Mouse (Mus musculus) myocyte (in vitro differentiated cells): ENCODE measurements at regions not wholly inside any gene's neighbourhood (a gene's known extent, or its start where the extent isn't known, plus 50 kb on each side); places are given as distances from the start of the nearest gene placed in this dataset.

Experiments
- H3K27me3 ChIP-seq: one replicate; pipeline ENCODE4 v1.6.1; 2011; ENCODE audit not compliant: control insufficient read depth, insufficient read depth, insufficient read length
- H3K36me3 ChIP-seq: one replicate; pipeline ENCODE4 v1.6.1; 2011; ENCODE audit not compliant: control insufficient read depth, insufficient read depth
- H3K4me2 ChIP-seq: one replicate; pipeline ENCODE4 v1.6.1; 2011; ENCODE audit warnings: low read depth, control low read depth
- H3K4me3 ChIP-seq: one replicate; pipeline ENCODE4 v1.5.1; 2011; ENCODE audit warnings: mild to moderate bottlenecking, control low read depth, moderate library complexity
- H3K79me2 ChIP-seq: one replicate; pipeline ENCODE4 v1.6.1; 2011; ENCODE audit not compliant: control insufficient read depth, insufficient read depth
- H3ac ChIP-seq: one replicate; pipeline ENCODE4 v1.6.1; 2011; ENCODE audit not compliant: control insufficient read depth, insufficient read length
- CEBPB ChIP-seq: IDR thresholded peaks from 2 replicates; pipeline ENCODE4 v1.6.1; 2011; ENCODE audit warnings: mild to moderate bottlenecking, moderate library complexity; ENCODE audit not compliant: poor library complexity, insufficient read depth, severe bottlenecking
- E2F4 ChIP-seq: IDR thresholded peaks from one replicate; pipeline ENCODE4 v1.6.1; 2011; ENCODE audit warnings: mild to moderate bottlenecking, control low read depth, moderate library complexity; ENCODE audit not compliant: insufficient read depth
- MAX ChIP-seq: IDR thresholded peaks from one replicate; pipeline ENCODE4 v1.6.1; 2011; ENCODE audit warnings: low read depth, mild to moderate bottlenecking, control low read depth
- MYOD1 ChIP-seq, 3 experiments: IDR thresholded peaks; one replicate each; pipeline ENCODE4 v1.6.1; 2011; ENCODE audit warnings: control low read depth in 2 of 3, low read depth in 2 of 3, mild to moderate bottlenecking in 2 of 3, moderate library complexity in 1 of 3; ENCODE audit not compliant: insufficient read length in 2 of 3, control insufficient read depth in 1 of 3
- MYOG ChIP-seq, 3 experiments: IDR thresholded peaks; one replicate each; pipeline ENCODE4 v1.6.1; 2011; ENCODE audit warnings: control low read depth in 2 of 3, low read depth in 2 of 3, mild to moderate bottlenecking in 2 of 3; ENCODE audit not compliant: insufficient read length in 2 of 3, control insufficient read depth in 1 of 3, insufficient read depth in 1 of 3
- POLR2A ChIP-seq: IDR thresholded peaks from one replicate; pipeline ENCODE4 v1.6.1; 2011; ENCODE audit warnings: low read depth, mild to moderate bottlenecking, control low read depth, moderate library complexity; ENCODE audit not compliant: insufficient read length
- POLR2AphosphoS2 ChIP-seq: IDR thresholded peaks from one replicate; pipeline ENCODE4 v1.6.1; 2011; ENCODE audit warnings: low read depth, control low read depth; ENCODE audit not compliant: insufficient read length
- REST ChIP-seq: IDR thresholded peaks from one replicate; pipeline ENCODE4 v1.6.1; 2011; ENCODE audit warnings: mild to moderate bottlenecking, control low read depth, moderate library complexity; ENCODE audit not compliant: insufficient read depth, insufficient read length
- SRF ChIP-seq: IDR thresholded peaks from one replicate; pipeline ENCODE4 v1.6.1; 2011; ENCODE audit warnings: low read depth; ENCODE audit not compliant: control insufficient read depth, insufficient read length
- TCF12 ChIP-seq: IDR thresholded peaks from one replicate; pipeline ENCODE4 v1.6.1; 2011; ENCODE audit warnings: mild to moderate bottlenecking, control low read depth; ENCODE audit not compliant: poor library complexity, insufficient read depth, severe bottlenecking
- TCF3 ChIP-seq: IDR thresholded peaks from one replicate; pipeline ENCODE4 v1.6.1; 2011; ENCODE audit warnings: low read depth, control low read depth; ENCODE audit not compliant: insufficient read length
- USF1 ChIP-seq: IDR thresholded peaks from one replicate; pipeline ENCODE4 v1.6.1; 2011; ENCODE audit warnings: low read depth, mild to moderate bottlenecking, control low read depth, moderate library complexity

GRCm38 (mm10) chr3:41175356-41175755, 92.5 kb upstream of the Pgrmc2 start:
- Histone ChIP-seq H3K4me3 (no peak overlapping the region), H3K36me3 (no peaks in the 10 kb centered on the region), H3ac (no peak overlapping the region), H3K27me3 (no peaks in the 10 kb centered on the region), H3K79me2 (no peaks in the 10 kb centered on the region), H3K4me2 (no peak overlapping the region)
- TF ChIP-seq E2F4 (no peak), MYOD1 (IDR thresholded peaks at IDR 0.05; ENCODE audit: control insufficient read depth in 1 of 3, insufficient read length in 2 of 3, low read depth in 2 of 3) (no peak), MYOG (IDR thresholded peaks at IDR 0.05; ENCODE audit: control insufficient read depth in 1 of 3, insufficient read depth in 1 of 3, insufficient read length in 2 of 3, low read depth in 2 of 3) (no peak), POLR2A (no peak), TCF3 (no peak), MAX (no peak), USF1 (no peak), POLR2AphosphoS2 (no peak), TCF12 (no peak), CEBPB (no peak), SRF (no peak), REST (no peak)

GRCm38 (mm10) chr3:41173561-41173960, 90.7 kb upstream of the Pgrmc2 start:
- Histone ChIP-seq H3K4me2 (peak overlapping the region; percentile 30), H3ac (no peak overlapping the region), H3K36me3 (no peaks in the 10 kb centered on the region), H3K4me3 (no peak overlapping the region), H3K27me3 (no peaks in the 10 kb centered on the region), H3K79me2 (no peaks in the 10 kb centered on the region)
- TF ChIP-seq CEBPB (no peak), E2F4 (no peak)

- H3K4me3 ChIP-seq, result no peak overlapping the region
- H3K79me2 ChIP-seq, result no peaks in the 10 kb centered on the region
- no peak overlapping the region for H3ac ChIP-seq
- no peaks in the 10 kb centered on the region for H3K36me3 ChIP-seq
- TF ChIP-seq SRF (no peak), MYOG (IDR thresholded peaks at IDR 0.05; ENCODE audit: control insufficient read depth in 1 of 3, insufficient read depth in 1 of 3, insufficient read length in 2 of 3, low read depth in 2 of 3) (peak in 1 of 3 experiments; percentile 31)
- H3K4me2 ChIP-seq, result peak overlapping the region; percentile 55
- H3K27me3 ChIP-seq, result no peaks in the 10 kb centered on the region
These were observed 89.7 kb upstream of the Pgrmc2 start for GRCm38 (mm10) chr3:41172306-41173215.

- H3K4me2 ChIP-seq, result peak overlapping the region; percentile 55
- no peaks in the 10 kb centered on the region for H3K36me3 ChIP-seq
- no peaks in the 10 kb centered on the region for H3K27me3 ChIP-seq
- H3ac ChIP-seq, result no peak overlapping the region
- TF ChIP-seq POLR2A, result no peak
- no peak for TF ChIP-seq CEBPB
- TF ChIP-seq TCF12, result no peak
- TF ChIP-seq POLR2AphosphoS2, result no peak
- TF ChIP-seq MAX, result no peak
- TF ChIP-seq REST, result no peak
- TF ChIP-seq MYOD1 (IDR thresholded peaks at IDR 0.05; ENCODE audit: control insufficient read depth in 1 of 3, insufficient read length in 2 of 3, low read depth in 2 of 3), result no peak
- no peak for TF ChIP-seq TCF3
- no peak for TF ChIP-seq MYOG (IDR thresholded peaks at IDR 0.05; ENCODE audit: control insufficient read depth in 1 of 3, insufficient read depth in 1 of 3, insufficient read length in 2 of 3, low read depth in 2 of 3)
- no peaks in the 10 kb centered on the region for H3K79me2 ChIP-seq
- no peak overlapping the region for H3K4me3 ChIP-seq
These were observed 88.9 kb upstream of the Pgrmc2 start for GRCm38 (mm10) chr3:41171772-41172171.

- Histone ChIP-seq H3K4me3 (no peak overlapping the region), H3K4me2 (peak overlapping the region; percentile 55), H3K27me3 (no peaks in the 10 kb centered on the region), H3K36me3 (no peaks in the 10 kb centered on the region), H3ac (no peak overlapping the region), H3K79me2 (no peaks in the 10 kb centered on the region)
- TF ChIP-seq SRF (no peak), REST (no peak), MYOG (IDR thresholded peaks at IDR 0.05; ENCODE audit: control insufficient read depth in 1 of 3, insufficient read depth in 1 of 3, insufficient read length in 2 of 3, low read depth in 2 of 3) (no peak), POLR2A (no peak)
These were observed 88.5 kb upstream of the Pgrmc2 start for GRCm38 (mm10) chr3:41171310-41171709.
